Mouse (Mus musculus) layer of hippocampus, postnatal 25 days (tissue): ENCODE measurements around the gene Apba2. TPM values are rescaled to one million over a fixed set of nuclear protein-coding genes. Genes with fewer than 3 reads are reported as not detected.
A peak's percentile ranks its signal among the peaks of the same experiment; 100 is the strongest.

ENCODE experiments used
- DNase-seq, 2 experiments: peaks; one replicate each; pipeline ENCODE4 v3.0.0; 2022; ENCODE audit warnings: mixed read lengths in 2 of 2, low spot score in 1 of 2; ENCODE audit errors: extremely low spot score in 1 of 2
- total RNA-seq, 2 experiments: library from RNA; stranded (reverse); gene quantifications; 2 replicates each; pipeline ENCODE4 v1.2.3; 2021

Gene Apba2
- 100 to 1,000 TPM; 251 to 263 TPM for total RNA-seq

DNA sequence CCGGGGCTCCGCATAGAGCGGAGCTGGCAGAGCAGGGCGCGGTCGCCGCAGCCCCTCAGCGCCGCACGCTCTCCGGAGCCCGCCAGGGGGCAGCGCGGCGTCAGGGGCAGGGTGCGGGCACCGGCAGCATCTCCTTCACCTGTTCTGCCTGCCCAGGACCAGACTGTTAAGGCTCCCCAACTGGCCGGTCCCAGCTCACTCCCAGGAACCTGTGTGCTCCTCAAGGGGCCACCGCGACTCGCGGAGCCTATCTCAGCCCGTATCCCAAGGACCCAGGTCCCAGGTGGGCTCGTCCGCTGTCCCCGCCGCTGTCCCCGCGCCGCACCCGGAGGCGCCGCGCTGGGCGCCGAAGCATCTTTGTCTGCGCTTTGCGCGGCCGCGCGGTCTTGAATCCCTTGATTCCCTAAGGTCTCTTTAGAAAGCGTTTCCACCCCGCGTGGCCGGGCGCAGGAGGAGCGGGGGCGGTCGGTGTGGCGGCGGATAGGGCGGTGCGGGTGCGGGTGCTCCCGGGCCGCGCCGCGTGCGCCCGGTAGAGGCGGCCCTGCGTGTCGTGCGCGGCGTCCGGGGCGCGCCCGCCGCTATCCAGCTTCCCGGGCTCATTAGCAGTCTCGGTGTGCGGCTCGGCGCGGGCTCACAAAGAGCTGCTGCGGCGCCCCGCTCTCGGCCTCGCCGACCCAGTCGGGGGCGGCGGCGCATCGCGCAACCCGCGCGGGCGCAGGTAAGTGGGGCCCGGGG is at the start of gene Apba2:
TSS of gene Apba2 (plus strand) at position 171 of the 735 bp plus-strand sequence.
- DNase-seq, result peak; percentile 69 to 74

DNA sequence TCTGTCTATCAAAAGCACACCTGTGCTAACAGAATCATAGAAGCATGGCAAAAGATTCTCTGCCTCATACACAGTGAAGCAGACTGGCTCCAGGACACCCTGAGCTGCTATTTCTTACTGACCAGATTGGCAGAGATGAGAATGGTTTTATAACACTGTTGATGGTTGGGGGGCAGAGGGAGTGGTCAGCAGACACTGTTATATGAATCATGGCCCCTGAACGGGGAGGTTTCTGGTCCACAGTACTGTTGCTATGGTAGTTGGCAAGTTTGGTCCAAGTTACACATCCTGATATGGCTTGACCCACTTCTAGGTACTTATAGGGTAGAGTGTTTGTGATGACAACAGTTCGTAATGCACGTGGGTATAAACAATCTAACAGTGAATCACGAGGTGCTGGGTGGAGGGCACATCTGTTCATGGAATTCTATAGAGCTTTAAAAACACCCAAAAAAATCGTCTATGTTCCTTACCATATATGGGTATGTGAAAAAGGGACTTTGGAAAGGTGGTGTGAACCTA is 49.6 kb upstream of the Apba2 start:
- no peak for DNase-seq

DNA sequence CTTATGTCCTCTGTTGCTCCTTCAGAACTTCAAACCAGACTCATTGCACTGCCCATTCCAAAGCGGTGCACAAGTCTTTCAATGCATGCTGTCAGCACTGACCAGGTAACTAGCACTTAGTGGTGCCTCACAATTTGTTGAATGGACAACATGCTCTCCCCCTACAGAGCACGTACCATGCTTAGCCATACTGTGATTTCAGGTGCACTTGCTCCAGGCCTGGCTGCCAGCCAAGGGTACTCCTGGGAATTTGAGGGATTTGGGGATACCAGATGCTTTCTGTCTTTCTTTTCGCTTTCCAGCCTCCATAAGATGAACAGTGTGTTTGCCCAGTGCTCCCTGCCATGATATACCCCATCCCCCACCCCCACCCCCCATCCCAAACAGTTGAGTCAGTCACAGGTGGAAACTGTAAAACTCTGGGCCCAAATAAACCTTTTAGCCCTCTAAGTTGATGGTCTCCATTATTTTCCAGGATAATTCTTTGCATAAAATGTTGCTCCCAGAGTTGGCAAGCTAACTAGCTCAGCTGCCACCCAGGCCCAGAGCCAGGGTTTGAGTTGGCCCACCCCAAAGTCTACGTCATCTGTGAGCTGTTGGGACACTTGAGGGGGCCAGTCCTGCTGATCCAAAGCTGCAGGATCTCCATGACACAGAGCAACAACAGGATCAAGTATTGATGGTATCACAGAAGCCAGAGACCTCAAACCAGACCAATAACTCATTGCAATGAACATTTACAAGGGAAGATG is 48.9 kb upstream of the Apba2 start:
- peak in 1 of 2 experiments; percentile 23 for DNase-seq

DNA sequence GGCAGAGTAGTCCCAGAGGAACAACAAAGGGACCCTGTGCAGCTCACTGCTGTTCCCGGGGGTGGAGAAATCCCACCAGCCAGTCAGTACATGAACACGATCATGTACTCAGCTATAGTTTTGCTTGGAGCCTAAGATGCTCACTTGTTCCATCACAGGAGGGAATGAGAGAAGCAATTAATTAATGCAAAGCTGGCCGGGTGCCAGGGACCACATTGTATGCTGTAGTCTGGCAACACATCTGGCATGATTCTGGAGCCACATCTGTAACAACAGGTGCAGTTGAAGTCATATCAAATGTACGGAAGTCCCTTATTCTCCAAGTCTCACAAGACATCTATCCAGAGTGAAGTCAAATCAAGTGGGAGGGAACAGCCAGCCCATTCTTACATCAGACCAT is 45.3 kb upstream of the Apba2 start:
- no peak for DNase-seq

DNA sequence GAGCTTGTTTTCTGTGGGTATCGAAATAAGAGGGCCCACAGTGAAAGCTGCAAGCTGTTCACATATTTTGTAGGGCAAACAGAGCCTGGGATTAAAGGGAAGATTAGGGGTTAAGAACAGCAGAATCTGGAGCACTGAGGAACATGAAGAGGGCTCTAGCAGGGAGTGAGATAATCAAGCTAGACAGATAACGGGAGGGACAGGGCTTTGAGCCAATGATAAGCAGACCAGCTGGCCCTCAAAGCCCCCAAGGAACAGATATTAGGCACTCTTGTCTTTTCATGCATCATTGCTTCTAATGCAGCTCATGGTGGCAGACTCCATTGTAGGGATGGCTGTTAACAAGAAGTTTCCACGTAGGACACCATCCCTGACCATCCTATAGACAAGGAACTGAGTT is 44.8 kb upstream of the Apba2 start:
- DNase-seq, result no peak

DNA sequence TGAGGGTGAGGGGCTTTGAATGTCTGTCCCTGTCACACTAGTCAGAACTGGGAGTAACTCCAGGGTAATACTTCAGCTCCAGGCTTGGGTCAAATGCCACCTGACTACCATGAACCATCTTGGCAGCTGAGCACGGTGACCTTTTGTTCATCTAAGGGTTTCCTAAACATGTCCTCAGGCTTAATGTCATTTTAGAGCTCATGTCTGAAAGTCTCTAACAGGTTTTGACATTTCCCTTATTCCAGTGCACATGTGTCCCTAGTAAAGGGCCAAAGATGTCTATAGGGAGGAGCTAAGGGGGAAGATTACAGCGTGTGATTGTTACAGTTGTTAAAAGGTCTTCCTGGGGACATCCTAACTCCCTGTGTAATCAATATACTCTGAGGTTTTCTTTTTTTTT is 43.7 kb upstream of the Apba2 start:
- no peak for DNase-seq

DNA sequence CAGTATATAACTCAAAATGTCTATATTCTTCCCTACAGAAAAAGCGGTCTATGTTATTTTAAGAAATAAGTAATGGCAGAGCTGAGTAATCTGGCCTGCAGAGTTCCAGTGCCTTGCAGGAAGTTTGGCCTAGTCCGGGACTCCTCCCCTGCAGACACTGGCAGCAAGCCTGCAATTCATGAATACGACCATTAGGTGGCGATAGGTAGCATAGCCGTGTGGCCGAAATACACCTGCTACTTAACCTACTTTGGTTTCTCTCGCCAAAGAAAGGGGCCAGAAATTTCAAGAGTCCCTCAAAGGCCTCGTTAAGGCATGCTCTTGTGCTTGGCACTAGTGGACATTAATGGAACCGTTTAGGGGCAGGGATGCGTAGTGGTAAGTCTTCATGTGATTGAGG is 4.1 kb upstream of the Apba2 start:
- peak; percentile 6 to 10 for DNase-seq

DNA sequence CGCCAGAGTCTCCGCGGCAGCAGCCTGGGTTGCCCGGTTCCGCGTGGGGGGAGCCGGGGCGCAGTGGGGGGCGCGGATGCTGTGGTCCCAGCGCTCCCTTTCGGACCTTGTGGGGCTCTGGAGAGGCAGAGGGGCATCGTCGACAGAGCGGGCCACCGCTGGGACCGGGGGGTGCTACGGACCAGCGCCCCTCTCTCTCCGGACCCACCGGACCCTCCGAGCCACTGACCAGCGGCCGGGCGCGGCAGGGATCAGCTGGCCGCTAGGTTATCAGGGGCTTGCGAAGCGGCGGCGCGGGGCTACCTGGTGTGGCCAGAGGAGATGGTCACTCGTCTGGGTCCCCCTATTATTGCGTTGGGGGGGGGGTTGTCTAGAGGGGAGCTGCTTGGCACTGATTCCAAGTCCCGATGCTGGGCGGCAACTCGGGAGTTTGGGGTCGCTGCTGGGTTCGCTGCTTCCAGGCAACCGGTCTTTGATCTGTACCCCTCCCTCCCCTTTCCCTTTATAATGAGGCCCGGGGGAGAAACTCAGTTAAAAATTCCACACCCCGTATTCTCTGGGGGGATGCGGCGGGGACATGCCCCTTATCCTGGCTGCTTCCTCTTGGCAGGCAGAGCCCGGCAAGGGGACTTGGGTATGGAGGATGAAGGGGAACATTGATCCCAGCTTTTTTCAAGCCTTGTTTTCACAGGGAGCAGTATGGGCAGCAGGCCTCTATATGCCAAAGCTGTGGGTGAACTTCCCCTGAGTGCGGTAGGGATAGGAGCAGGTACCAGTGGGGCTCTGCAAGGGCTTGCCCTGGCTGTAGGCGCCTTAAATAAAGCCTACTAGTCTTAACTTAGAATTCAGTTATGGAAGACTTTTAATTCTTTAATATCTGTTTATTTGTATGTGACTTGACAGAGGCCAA is 1.0 kb downstream of the Apba2 start:
- DNase-seq, result peak in 1 of 2 experiments; percentile 20

DNA sequence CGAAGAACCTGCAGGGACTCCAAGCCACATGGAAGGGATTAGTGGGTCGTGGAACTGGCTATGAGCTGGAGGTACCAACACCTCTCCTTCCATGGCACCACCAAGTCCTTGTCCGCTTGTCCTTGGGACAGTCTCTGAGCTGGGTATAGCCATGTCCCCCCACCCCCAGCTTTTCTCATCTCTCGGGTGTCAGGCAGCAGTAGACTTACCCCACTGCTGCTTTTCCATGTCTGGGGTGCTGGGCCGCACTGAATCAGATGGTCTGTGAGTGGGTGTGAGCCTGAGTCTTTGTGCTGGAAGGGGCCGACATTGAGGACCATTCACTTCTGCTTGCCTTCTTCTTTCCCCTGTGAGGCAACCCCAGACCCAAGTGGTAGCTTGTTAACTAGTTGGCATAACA is 2.1 kb downstream of the Apba2 start:
- DNase-seq, result peak in 1 of 2 experiments; percentile 4

DNA sequence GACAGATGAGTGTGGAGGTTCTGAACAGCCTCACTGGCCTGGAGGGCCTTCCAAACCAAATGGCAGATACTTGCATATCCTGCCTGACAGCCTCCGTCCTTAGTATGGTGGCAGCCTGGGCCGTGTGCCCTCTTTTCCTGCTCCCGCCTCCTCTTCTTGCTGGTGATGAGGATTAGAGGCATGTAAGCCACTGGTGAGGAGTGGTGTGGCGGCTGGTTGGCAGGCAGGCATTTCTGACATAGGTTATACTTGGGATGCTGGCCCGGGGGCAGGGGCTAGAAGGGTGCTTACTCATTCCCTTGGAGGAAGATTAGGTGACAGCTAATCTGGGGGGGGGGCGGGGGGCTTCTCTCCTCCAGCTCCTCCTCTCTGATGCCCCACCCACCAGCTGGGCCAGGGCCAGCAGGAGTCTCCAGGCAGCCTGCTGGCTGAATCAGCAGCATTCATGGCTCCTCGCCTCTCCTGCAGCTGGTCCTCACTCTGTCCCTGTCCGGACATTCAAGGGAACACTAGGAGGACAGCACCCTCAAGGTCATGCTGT is 3.3 kb downstream of the Apba2 start:
- DNase-seq, result peak in 1 of 2 experiments; percentile 55

DNA sequence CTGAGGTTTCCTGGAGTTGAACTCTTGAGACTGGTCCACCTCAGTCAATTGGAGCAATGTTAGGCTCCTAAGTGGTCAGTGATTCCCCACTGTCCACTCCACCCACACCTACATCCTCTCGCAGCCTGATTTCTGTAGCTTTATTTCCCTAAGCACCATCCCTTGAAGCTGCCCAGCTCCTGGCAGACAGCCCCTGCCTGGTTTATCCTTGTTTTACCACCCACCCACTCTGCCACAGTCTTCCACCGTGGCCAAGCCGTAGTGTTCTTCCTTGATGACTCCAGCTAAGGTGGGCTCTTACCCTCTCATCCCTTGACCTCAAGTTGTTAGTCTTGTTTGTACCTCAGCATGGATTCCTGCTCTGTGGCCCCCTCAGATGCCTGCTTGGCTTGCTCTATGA is 4.1 kb downstream of the Apba2 start:
- peak; percentile 4 to 7 for DNase-seq

DNA sequence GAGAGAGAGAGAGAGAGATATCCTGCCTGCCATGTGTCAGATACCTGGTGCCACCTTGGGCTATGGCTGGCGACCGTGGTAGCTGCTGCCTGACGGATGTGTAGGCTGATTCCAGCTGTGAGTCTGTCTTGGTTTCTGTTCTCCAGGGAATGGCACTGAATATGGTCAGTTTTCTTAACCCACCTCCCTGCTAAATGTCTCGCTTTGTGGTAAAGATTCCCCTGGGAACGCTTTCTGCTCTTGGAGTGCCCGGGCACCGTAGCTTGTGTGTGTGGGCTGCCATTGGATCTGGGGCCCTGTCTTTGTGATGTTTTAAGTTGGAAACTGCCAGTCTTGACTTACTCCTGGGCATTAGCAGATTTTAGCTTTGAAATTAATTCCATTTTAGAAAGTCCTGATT is 7.3 kb downstream of the Apba2 start:
- DNase-seq, result peak; percentile 3 to 5

DNA sequence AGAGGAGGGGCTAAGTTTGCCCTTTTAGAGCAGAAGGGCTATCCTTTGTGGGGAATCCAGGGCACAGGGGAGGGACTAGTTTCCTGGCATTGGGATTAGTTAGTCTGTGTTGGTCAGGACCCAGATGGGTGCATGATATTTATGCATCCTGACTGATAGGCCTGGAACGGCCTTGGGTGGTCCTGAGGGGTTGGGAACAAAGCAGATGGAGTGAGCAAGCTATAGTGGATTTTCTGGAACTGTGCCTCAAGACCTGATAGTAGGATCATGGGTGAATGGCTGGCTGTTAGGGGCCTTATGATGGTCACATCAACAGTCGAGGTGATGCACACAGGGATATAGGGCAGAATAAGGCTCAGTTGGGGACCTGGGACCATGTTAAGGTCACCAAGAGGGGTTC is 8.4 kb downstream of the Apba2 start:
- DNase-seq, result peak; percentile 2 to 4

DNA sequence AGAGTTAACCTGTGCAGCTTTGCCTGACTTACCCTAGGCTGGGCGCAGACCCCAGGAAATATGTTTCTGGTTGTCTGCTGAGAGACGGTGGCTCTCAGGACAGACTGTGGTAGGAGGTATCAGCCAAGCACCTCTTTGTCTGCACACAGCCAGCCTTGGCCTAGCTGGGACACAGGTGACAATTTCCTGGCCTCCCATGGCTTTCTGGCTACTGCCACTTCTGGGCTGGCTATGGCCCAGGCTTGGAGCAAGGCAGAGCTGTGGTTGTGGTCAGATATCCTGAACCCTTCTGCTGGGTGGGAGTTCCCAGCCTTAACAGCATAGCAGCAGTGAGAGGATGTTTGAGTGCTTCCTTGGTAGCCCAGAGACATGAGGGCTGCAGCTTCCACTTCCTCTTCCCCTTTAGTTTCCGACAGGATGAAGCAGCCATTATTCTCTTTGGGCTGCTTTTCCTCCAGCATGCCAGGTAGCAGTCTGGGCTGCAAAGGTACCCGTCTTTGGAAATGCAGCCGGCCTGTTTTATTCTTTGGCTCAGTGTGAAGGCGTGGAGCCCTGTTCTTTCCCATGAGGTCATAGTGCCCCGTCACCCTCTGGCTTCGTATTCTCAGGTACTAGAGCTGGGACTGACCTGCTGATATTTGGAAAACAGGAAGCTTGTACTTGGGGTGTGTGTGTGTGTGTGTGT is 9.2 kb downstream of the Apba2 start:
- peak; percentile 3 to 7 for DNase-seq

DNA sequence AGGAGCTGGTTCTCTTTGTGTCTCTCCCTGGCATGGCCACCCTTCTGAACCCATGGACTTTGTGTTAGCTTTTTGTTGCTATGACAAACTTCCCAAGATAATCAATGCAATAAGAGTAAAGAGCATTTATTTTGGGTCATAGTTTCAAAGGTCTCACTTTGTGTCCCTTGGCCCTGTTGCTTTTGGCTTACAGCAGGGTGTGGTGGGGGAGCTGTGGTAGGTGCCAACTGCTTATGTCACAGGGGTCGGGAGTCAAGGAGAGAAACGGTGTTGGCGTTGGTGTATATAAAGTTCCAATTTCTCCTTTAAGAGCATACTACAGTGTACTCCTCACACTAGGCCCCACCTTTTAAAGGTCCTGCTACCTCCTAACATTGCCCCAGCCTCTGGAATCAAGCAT is 12.1 kb downstream of the Apba2 start:
- no peak for DNase-seq

DNA sequence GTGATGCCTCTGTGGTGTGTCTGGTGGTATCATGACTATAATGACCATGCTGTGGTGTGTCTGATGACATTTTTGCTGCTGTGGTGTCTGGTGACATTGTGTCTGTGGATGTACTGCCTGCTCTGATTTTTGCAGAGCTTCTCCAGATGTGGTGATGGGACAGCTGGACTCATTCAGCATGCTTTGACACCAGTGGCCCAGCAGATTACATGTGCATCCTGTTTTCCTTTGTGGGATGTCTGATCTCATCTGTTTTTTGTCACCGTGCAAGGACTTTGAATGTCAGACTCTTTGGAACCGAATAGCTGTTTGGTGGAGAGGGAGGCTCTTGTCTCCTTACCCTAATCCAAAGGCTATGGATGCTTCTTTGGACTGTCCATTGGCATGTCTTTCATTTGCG is 13.8 kb downstream of the Apba2 start:
- DNase-seq, result no peak

DNA sequence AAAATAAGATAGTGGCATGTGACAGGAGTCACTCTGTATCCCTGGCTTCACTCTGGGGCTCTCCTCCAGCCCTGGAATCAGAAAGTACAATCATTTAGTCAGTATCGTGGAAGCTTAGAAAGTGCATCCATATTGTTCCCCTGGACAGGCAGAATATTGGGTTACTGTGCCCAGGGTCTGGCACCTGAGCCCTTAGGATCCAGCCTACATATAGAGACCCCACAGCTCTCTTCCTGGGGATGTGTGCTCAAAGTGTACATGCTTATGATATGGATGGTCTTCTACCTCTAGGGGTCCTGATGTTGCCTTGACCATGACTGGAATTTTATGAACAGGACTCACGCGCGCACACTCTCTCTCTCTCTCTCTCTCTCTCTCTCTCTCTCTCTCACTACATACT is 14.4 kb downstream of the Apba2 start:
- DNase-seq, result no peak

DNA sequence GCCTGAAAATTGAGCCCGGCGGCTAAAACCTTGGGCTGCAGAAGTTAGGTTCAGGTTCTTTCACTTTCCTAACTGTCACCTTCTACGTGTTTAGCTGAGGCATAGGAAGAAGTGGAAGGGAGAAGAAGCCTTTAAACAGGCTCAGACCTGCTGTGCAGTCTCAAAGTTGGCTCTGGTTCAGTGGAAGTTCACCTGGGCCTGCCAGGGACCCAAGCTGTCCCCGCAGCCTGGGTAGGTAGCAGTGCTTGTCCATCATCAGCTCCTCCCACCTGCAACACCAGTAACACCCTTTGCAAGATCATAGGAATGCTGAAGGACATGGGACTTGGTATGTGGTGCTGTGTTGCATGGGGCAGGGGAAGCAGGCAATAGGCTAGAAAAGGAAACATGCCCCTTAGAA is 17.6 kb downstream of the Apba2 start:
- no peak for DNase-seq

DNA sequence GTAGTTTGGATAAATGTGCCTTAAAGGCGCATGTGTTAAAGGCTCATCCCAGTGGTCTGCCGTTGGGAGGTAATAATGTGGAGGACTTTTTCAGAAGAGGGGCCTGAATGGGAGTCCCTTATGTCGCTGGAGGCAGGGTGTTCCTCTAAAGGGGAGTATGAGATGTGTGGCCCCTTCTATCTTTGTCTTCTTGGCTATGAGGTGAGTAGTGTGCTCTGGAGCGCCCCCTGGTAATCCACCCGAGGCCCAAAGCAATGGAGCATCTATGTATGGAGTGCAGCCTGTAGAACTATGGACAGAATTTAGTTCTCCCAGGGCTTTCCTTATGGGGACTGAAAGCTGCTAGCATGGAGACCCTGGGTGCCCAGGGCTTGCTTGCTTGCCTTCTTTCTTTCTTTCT is 18.0 kb downstream of the Apba2 start:
- no peak for DNase-seq
